Mouse (Mus musculus) 3134 (cell line): ENCODE data around the gene M6pr.
A peak's percentile ranks its signal among the peaks of the same experiment; 100 is the strongest.
"Not testable (repeated sequence)": the region's sequence is repeated elsewhere in the genome, so short reads cannot be mapped to it uniquely, and the experiment has no call there.

Source experiments
- DNase-seq: peaks from one replicate; pipeline ENCODE4 v3.0.0-alpha.2; 2011; ENCODE audit warnings: low spot score; ENCODE audit not compliant: insufficient read length; ENCODE audit errors: extremely low read depth

Gene M6pr

DNA sequence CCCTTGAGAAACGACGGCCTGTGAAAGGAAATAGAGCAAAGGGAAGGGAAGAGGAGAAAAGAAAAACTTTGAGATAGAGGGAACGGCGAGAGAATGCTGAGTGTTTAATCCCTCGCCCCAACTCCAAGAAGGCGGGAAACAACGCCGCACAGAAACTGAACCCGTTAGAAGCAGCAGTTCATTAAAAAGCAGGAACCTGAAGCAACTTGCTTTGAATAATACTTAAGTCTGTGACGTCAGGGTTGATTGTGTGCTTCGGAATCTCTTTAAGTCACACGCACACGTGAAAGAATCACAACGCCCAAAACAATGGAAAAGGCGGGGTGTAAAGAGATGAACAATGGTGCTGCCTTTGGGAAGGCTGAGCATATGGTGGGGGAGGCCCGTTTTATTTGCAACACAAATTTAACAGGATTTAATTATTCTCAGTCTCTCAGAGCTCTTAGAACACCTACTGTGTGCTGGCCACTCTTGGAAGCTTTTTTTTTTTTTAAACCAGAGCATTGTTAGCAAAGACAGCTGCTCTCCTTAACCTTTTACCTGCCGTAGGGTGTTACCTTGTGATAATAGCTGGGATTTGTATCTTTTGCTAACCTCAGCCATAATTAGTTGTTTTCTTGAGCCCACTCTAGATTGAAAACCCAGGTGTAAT lies 32.0 kb downstream of the M6pr start, which contains the start of gene Phc1:
Phc1 (minus strand) TSS at position 213 of the 652 bp plus-strand sequence.
- DNase-seq: no peak

DNA sequence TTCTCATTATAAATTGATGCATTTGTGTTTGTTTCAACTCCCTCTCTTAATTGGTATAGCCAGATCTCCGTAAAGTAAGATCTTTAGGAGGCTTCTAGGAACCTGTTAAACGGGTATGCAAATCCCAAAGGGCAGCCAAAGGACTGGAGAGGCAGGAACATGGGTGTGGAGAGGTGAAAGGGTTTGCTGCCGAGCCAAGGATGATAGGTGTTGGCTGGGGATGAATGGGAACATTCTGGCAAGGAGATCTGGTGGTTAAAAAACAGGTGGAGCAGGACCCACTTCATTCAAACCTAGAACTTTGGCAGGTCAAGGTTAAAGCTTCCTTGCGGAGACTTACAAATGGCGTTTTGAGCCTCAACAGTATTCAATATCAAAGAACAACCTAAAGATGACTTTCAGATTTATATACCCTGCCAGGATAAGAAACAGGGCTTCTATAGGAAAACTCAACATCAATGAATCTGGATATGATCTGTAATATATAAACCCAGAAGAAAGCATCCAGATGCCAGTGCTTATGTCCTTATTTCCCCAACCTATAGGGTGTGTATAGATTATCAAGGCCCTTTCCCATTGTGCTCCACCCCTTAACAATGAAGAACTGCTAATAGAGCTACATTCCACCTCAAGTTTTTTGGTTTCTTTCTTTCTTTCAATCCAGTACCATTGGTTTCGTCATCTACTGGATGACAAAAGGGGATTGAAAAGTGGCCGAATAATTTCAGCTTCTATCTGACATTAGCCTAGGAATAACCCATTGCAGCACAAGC lies 32.7 kb downstream of the M6pr start:
- DNase-seq: no peak

DNA sequence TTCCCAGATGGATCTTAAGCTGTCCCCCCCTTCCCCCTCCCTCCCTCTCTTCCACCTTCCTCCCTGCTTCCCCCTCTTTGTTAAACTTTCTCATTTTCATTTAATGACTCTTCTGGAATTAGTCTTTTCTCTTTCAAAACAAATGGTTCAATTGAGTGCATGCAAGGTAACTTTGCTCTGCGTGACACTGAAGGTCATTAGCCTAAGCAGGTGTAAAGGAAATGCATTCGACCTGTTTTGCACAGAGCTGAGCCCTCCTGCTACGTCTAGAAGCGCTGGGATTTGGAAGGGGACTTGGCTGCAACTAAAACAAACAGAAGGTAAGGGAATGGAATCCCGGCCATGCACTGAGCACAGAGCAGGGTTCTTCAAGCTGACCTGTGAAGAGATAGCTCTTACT lies 33.6 kb downstream of the M6pr start:
- no peak for DNase-seq

DNA sequence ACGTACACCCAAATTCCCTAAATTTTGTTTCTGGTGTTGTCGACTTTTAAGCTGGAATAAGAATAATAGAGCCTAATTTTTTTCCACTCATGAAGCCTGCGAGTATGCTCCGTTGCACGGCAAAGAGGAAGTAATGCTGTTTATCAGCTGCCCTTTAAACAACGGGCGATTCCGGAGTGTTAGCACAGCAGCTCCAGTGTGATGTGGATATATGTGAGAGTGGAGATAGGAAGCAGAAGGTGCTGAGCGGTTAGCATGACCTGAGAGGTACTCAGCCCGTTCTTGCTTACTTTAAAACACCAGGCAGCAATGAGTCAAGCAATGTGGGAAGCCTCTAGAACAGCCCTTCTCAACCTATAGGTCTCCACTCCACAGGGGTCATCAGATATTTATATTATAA lies 35.2 kb downstream of the M6pr start:
- DNase-seq: no peak

DNA sequence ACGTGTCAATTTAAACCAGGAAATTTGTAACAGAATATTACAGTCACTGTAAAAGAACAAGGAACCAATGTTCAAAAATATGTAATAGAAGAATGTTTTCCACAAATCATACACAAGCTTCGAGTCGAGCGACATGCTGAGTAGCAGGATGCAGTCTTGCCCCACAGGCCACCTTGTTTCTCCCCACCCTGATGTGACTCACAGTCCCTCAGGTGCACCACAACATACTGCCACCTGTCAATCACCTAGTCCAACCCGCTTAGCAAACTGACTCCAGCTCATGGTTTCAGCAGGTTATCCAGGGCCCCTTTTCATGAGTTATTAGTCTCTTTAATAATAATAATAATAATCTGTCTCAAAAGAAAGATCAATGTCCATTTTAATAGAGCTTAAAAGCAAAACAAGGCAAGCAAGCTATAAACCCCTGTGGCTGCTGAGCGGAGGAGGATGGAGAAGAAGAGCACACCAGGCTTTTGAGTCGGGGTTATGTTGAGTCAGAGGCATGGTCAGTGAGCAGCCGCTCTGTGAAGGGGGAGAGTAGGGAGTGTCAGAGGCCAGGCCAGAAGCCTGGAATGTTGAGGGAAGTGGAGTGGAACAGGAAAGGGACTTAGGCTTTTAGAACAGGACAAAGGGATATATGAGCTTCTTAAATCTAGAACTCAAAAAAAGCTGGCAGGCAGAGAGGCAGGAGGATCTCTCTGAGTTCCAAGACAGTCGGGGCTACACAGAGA lies 36.0 kb downstream of the M6pr start:
- peak; percentile 18 for DNase-seq

DNA sequence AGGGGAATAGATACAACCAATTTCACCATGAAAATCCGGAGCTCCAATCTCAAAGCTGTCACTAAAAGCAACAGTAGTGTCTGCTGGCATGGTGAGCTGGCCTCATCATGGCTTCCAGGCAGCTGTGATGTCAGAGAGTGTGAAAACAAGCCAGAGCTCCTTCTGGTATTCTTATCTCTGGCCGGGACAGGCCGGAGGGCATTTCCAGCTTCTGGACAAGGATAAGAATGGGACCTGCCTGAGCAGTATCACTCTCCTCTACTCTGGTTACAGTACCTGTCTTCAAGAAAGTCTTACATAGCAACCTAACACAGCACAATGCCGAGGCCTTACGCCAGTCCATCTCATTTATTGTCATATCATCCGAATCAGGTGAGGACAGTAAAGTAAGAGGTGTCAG lies 37.2 kb downstream of the M6pr start:
- DNase-seq: no peak

DNA sequence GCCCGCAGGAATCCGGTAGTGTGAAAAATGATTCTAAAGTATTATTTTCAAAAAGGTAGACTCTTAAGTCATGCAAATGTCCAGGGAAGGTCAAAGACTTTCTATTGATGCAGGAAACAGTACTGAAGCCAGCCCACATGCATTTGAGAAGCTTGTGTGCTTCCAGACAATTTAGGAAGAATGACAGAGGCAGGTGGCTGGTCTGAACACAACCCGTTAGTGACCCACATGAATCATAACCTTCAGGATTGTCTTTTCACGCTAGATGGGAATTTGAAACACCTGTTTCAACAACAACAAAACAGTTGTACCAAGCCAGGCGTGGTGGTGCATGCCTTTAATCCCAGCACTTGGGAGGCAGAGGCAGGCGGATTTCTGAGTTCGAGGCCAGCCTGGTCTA lies 37.9 kb downstream of the M6pr start:
- DNase-seq: no peak

DNA sequence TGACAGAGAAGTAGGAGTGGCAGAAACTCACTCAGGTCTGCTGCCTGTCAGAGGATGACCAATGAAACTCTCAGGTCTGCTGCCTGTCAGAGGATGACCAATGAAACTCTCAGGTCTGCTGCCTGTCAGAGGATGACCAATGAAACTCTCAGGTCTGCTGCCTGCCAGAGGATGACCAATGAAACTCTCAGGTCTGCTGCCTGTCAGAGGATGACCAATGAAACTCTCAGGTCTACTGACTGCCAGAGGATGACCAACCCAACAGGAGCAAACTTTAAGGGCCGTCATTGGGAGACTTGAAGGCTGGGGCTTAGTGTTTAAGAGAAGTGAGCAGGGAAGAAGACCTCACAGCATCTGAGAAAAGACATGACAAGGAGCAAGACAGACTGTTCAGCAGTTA lies 38.8 kb downstream of the M6pr start:
- not testable (repeated sequence) for DNase-seq

DNA sequence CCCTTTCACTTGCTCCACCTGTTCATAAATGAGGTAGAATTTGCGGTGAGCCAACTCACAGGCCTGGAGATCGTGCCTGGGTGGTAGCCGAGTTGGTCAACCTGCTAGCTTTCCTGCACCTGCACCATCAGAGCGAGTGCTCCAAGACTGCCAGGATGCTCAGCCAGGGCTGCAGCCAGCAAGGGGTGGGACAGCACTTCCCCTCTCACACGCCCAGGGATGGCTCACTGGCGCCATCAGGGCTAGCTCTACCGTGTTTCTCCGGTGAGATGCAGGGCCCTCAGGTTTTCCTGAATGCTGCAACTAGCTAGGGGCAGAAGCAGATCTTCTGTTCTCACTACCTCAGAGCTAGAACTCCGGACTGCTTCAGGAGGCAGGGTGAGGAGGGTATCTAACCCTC lies 47.4 kb downstream of the M6pr start:
- no peak for DNase-seq

DNA sequence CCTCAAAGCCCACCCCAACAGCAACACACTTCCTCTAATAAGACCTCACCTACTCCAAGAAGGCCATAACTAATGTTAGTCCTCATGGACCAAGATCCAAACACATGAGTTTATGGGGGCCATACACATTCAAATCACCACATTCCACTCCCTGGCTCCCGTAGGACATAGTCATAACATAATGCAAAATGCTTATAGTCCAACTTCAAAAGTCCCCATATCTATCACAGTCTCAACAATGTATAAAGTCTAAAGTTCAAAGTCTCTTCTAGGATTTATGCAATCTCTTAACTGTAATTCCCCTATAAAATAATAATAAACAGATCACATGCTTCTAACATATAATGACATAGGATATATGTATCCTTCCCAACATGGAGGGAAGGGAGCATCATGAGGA lies 48.6 kb downstream of the M6pr start:
- no peak for DNase-seq

DNA sequence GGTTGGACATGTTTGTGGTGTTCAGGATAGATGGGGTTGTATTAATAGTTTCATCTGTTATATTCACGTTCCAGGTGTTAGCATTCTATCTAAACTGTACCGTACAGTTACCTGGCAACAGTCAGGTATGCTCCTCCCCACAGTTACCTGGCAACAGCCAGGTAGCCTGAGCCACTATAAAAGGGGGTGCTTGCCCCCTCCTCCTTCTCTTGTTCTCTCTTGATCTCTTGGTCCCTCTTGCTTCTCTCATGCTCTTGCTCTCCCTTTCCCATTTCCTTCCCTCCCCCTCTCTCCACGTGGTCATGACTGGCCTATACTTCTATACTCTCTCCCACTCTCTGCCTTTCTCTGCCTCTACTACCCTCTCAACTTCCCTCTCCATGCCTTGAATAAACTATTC lies 57.2 kb downstream of the M6pr start:
- DNase-seq: no peak

DNA sequence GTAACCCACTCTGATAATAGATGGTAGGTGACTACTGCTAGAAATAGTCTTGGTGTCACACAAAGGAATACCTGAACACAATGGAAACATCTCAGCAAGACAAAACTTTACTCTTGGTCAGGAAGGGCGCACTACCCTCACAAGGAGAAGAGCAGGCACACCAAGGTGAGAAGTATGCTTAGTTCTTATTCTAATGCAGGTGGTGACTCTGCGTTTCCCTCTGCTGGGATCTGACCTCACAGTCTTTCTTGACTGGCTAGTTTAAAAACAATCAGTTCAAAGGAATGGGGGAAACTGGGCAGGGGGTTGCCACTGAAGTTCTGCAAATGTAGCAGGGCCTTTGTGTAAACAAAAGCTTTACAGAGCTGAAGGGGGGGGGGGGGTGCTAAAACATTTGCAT lies 57.8 kb downstream of the M6pr start:
- no peak for DNase-seq

DNA sequence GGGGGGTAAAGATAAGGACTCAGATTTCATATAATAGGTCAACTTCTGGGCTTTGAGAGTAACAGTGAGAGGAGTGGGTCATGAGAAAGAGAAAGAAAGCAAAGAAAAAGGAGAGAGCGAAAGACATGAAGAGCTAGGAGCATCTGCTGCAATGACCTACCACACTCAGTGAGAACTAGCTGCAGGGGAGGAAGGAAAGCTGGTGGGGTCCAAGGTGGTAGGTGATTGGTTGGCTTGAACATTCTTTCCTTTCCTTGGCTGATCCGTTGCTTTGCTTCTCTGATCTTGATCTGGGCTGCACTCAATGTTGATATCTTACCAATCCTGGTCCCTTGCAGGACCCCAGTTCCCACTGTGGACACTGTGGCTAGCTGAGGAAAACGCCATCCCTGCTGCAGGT lies 58.5 kb downstream of the M6pr start:
- no peak for DNase-seq
